Mouse (Mus musculus) adrenal gland, postnatal 14 days (tissue): ENCODE measurements around the gene Wdr46. TPM values are rescaled to one million over a fixed set of nuclear protein-coding genes. Genes with fewer than 3 reads are reported as not detected.
A peak's percentile ranks its signal among the peaks of the same experiment; 100 is the strongest.
"Not testable (repeated sequence)": the region's sequence is repeated elsewhere in the genome, so short reads cannot be mapped to it uniquely, and the experiment has no call there.

Experiments
- DNase-seq: peaks from one replicate; pipeline ENCODE4 v3.0.0; 2021; ENCODE audit warnings: mixed read lengths
- total RNA-seq: library from RNA; stranded (reverse); gene quantifications from 2 replicates; pipeline ENCODE4 v1.2.3, GENCODE M21; 2021

Wdr46 gene
- total RNA-seq, 1 experiment from 2014 or later, result 32.9 TPM

- no peak for DNase-seq
These were observed 39.1 kb downstream of the Wdr46 start for GRCm38 (mm10) chr17:33979512-33980050.

DNA sequence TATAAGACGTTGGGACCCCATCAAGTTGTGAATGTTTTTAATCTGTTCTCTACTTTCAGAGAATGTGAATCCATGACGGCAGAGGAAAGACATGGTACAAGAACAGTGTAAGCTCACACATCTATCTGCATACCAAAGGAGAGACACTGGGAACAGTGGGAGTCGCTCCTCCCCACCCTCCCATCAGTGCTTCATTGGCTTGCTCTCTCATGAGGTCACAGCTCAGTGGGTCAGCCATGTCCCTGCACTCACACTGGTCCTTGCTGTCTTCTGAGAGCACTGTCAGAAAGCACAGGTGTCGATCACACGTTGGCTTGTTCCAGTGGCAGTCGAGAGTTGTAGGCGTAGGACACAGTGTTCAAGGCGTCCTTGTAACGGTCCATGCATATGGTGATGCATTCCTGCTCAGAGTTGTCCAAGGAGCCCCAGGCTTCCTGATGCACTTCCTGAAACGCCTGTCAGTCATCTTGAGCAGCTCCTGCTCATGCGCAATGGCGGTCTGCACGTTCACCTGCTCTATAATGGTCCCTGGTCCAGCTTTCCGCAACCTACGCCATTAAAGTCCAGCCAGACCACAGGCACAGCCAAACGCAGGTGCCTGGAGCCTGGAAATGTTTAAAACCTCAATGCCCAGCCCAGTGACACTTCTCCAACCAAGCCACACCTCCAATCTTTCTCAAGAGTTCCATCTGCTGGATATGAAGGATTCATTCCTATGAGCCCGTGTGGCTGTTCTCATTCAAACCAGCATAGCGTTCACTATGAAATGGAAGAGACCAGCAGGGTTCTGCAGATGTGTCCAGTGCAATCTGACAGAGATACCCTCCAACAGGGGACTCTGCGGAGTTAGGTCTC lies 39.9 kb downstream of the Wdr46 start:
- no peak for DNase-seq

GRCm38 (mm10) chr17:33981192-33981909 lies 40.9 kb downstream of the Wdr46 start:
- DNase-seq, result peak; percentile 89

- peak; percentile 73 for DNase-seq
These were observed 41.7 kb downstream of the Wdr46 start for GRCm38 (mm10) chr17:33982136-33982535.

GRCm38 (mm10) chr17:33991788-33992664 lies 51.6 kb downstream of the Wdr46 start:
- peak; percentile 84 for DNase-seq

GRCm38 (mm10) chr17:33994959-33995358 lies 54.5 kb downstream of the Wdr46 start:
- no peak for DNase-seq

GRCm38 (mm10) chr17:33995651-33996050 lies 55.2 kb downstream of the Wdr46 start:
- no peak for DNase-seq

DNA sequence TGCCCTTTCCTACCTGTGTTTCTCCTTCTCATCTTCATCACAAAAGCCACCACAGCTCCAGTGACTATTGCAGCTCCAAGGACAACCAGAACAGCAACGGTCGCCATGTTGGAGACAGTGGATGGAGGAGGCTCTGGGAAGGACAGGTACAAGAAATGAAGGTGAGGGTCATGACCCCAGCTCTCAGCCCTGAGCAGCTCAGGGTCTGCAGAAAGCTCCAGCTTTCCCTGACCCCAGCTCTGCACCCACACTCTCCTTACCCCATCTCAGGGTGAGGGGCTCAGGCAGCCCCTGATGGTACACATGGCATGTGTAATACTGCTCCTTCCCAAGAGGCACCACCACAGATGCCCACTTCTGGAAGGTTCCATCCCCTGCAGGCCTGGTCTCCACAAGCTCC lies 56.6 kb downstream of the Wdr46 start:
- DNase-seq, result not testable (repeated sequence)

DNA sequence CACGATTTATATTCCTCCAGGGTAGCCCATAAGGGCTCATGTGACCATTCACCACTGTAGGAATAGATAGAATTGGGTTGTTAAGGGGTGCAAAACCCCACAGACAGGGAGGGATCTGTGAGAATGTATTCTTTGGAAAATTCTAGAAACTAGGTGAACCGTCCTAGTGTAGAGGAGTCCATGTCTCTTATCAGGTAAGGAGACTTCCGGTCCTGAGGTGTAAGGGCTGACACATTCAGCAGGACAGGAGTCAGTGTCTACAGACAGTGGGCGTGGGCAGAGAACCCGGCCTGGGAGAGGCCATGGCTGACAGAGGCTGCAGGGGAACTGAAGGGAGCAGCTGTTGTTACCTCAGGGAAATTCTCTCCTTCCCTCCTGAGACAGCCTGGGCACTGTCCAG lies 58.2 kb downstream of the Wdr46 start:
- DNase-seq, result not testable (repeated sequence)

Other genes with a start within 250 kb of the Wdr46 start
- 119 and 133 TPM in 2 replicates for gene March2, start 222.0 kb upstream of the Wdr46 start, total RNA-seq
- gene Rab11b, start 180.1 kb upstream of the Wdr46 start, total RNA-seq, result 217 and 242 TPM in 2 replicates
- 121 and 189 TPM in 2 replicates for gene Angptl4, start 158.8 kb upstream of the Wdr46 start, total RNA-seq
- 92.4 and 108 TPM in 2 replicates for gene Kank3, start 130.1 kb upstream of the Wdr46 start, total RNA-seq
- gene Rps28, start 116.1 kb upstream of the Wdr46 start, total RNA-seq, result 1,257 and 1,514 TPM in 2 replicates
- 505 and 552 TPM in 2 replicates for gene Ndufa7, start 116.1 kb upstream of the Wdr46 start, total RNA-seq
- gene Cd320, start 97.6 kb upstream of the Wdr46 start, total RNA-seq, result 31.5 and 36.5 TPM in 2 replicates
- not detected in 2 replicates for gene Gm7029, start 66.8 kb upstream of the Wdr46 start, total RNA-seq
- gene Kifc1, start 50.0 kb upstream of the Wdr46 start, total RNA-seq, result 11.0 and 12.4 TPM in 2 replicates
- gene Platr17, start 35.5 kb upstream of the Wdr46 start, total RNA-seq, result not detected in 2 replicates
- 27.7 and 32.0 TPM in 2 replicates for gene Daxx, start 31.2 kb upstream of the Wdr46 start, total RNA-seq
- 132 and 145 TPM in 2 replicates for gene Tapbp, start 24.8 kb upstream of the Wdr46 start, total RNA-seq
- 25.5 and 34.5 TPM in 2 replicates for gene Zbtb22, start 24.8 kb upstream of the Wdr46 start, total RNA-seq
- 53.2 and 80.3 TPM in 2 replicates for gene Rgl2, start 11.1 kb upstream of the Wdr46 start, total RNA-seq
- gene Pfdn6, start 317 bp upstream of the Wdr46 start, total RNA-seq, result 96.2 and 102 TPM in 2 replicates
- 3.2 and 6.2 TPM in 2 replicates for gene B3galt4, start 10.8 kb downstream of the Wdr46 start, total RNA-seq
- 46.8 and 52.9 TPM in 2 replicates for gene Vps52, start 15.2 kb downstream of the Wdr46 start, total RNA-seq
- 760 and 860 TPM in 2 replicates for gene Rps18, start 15.3 kb downstream of the Wdr46 start, total RNA-seq
- gene H2-K1, start 59.7 kb downstream of the Wdr46 start, total RNA-seq, result 212 and 322 TPM in 2 replicates
- 36.6 and 42.5 TPM in 2 replicates for gene Ring1, start 84.0 kb downstream of the Wdr46 start, total RNA-seq
- gene H2-Ke6, start 87.4 kb downstream of the Wdr46 start, total RNA-seq, result 207 and 212 TPM in 2 replicates
- gene Slc39a7, start 91.0 kb downstream of the Wdr46 start, total RNA-seq, result 127 and 161 TPM in 2 replicates
- 54.5 and 66.6 TPM in 2 replicates for gene Rxrb, start 91.2 kb downstream of the Wdr46 start, total RNA-seq
- gene Col11a2, start 98.8 kb downstream of the Wdr46 start, total RNA-seq, result 1.1 and 2.6 TPM in 2 replicates
- 0.33 and 4.1 TPM in 2 replicates for gene H2-Oa, start 151.7 kb downstream of the Wdr46 start, total RNA-seq
- gene H2-DMa, start 178.9 kb downstream of the Wdr46 start, total RNA-seq, result 8.0 and 18.8 TPM in 2 replicates
- gene Brd2, start 182.0 kb downstream of the Wdr46 start, total RNA-seq, result 198 and 203 TPM in 2 replicates
- 2.7 and 17.0 TPM in 2 replicates for gene H2-DMb2, start 202.6 kb downstream of the Wdr46 start, total RNA-seq
- 3.6 and 8.3 TPM in 2 replicates for gene H2-DMb1, start 212.4 kb downstream of the Wdr46 start, total RNA-seq
- gene Tap1, start 246.9 kb downstream of the Wdr46 start, total RNA-seq, result 11.1 and 20.4 TPM in 2 replicates
- 6.9 and 12.2 TPM in 2 replicates for gene Psmb9, start 247.1 kb downstream of the Wdr46 start, total RNA-seq